Mouse (Mus musculus) adrenal gland, adult 8-10 months (tissue): ENCODE results near the gene Rasip1. TPM values are rescaled to one million over a fixed set of nuclear protein-coding genes. Genes with fewer than 3 reads are reported as not detected.

Experiments used
- DNase-seq: peaks from one replicate; pipeline ENCODE4 v3.0.0; 2022
- total RNA-seq, 4 experiments: library from RNA; stranded (reverse); gene quantifications; 2 replicates each; pipeline ENCODE4 v1.2.4; 2022

The Rasip1 gene
- total RNA-seq, 4 experiments from 2014 or later = 15.5 to 30.2 (median 21.4) TPM

GRCm38 (mm10) chr7:45686841-45687240 is 59.6 kb downstream of the Rasip1 start:
- DNase-seq = no peak

Other genes starting within 250 kb of the Rasip1 start
- 100 to 1,000 TPM; 232 to 563 (median 376) TPM for gene Snrnp70, start 231.7 kb upstream of the Rasip1 start, total RNA-seq
- gene Kcna7, start 221.8 kb upstream of the Rasip1 start, total RNA-seq = not detected
- under 1 TPM in 3 of 4 experiments, not detected in 1; 0.13 to 0.22 (median 0.20) TPM for gene Ntf5, start 213.8 kb upstream of the Rasip1 start, total RNA-seq
- not detected for gene Lhb, start 206.7 kb upstream of the Rasip1 start, total RNA-seq
- gene Gys1, start 192.6 kb upstream of the Rasip1 start, total RNA-seq = 10 to 100 TPM; 28.5 to 33.9 (median 29.8) TPM
- 10 to 100 TPM; 36.8 to 43.8 (median 38.8) TPM for gene Ruvbl2, start 189.4 kb upstream of the Rasip1 start, total RNA-seq
- gene Ftl1, start 167.6 kb upstream of the Rasip1 start, total RNA-seq = 1,000 to 10,000 TPM; 1,223 to 1,354 (median 1,306) TPM
- gene Bax, start 160.6 kb upstream of the Rasip1 start, total RNA-seq = 100 to 1,000 TPM in 1 of 4 experiments, 10 to 100 TPM in 3; 71.7 to 105 (median 89.1) TPM
- 1 to 10 TPM in 2 of 4 experiments, under 1 TPM in 2; 0.20 to 2.5 (median 0.94) TPM for gene Tulp2, start 145.6 kb upstream of the Rasip1 start, total RNA-seq
- 10 to 100 TPM; 38.9 to 41.2 (median 40.2) TPM for gene Gm45808, start 140.7 kb upstream of the Rasip1 start, total RNA-seq
- 10 to 100 TPM; 65.1 to 80.0 (median 69.2) TPM for gene Dhdh, start 138.7 kb upstream of the Rasip1 start, total RNA-seq
- gene Nucb1, start 117.1 kb upstream of the Rasip1 start, total RNA-seq = 100 to 1,000 TPM; 291 to 305 (median 294) TPM
- gene Ppp1r15a, start 101.2 kb upstream of the Rasip1 start, total RNA-seq = 10 to 100 TPM; 29.2 to 62.8 (median 45.0) TPM
- 1 to 10 TPM; 3.1 to 6.9 (median 4.3) TPM for gene Plekha4, start 101.2 kb upstream of the Rasip1 start, total RNA-seq
- 1 to 10 TPM in 2 of 4 experiments, under 1 TPM in 1, not detected in 1; 0.99 to 2.6 (median 2.1) TPM for gene Hsd17b14, start 72.6 kb upstream of the Rasip1 start, total RNA-seq
- 100 to 1,000 TPM; 191 to 306 (median 245) TPM for gene Bcat2, start 57.3 kb upstream of the Rasip1 start, total RNA-seq
- not detected for gene Fgf21, start 12.0 kb upstream of the Rasip1 start, total RNA-seq
- not detected for gene Fut1, start 10.2 kb upstream of the Rasip1 start, total RNA-seq
- under 1 TPM; 0.14 to 0.68 (median 0.38) TPM for gene Izumo1, start 5.7 kb upstream of the Rasip1 start, total RNA-seq
- gene Mamstr, start 12.5 kb downstream of the Rasip1 start, total RNA-seq = 10 to 100 TPM in 1 of 4 experiments, 1 to 10 TPM in 3; 2.4 to 14.9 (median 3.6) TPM
- gene Fut2, start 38.9 kb downstream of the Rasip1 start, total RNA-seq = under 1 TPM in 2 of 4 experiments, not detected in 2; 0.11 to 0.18 TPM
- under 1 TPM in 3 of 4 experiments, not detected in 1; 0.21 to 0.68 (median 0.32) TPM for gene Ntn5, start 56.5 kb downstream of the Rasip1 start, total RNA-seq
- under 1 TPM; 0.15 to 0.59 (median 0.30) TPM for gene Sec1, start 66.9 kb downstream of the Rasip1 start, total RNA-seq
- gene Car11, start 72.4 kb downstream of the Rasip1 start, total RNA-seq = 10 to 100 TPM; 11.5 to 28.2 (median 18.9) TPM
- gene Dbp, start 77.6 kb downstream of the Rasip1 start, total RNA-seq = 100 to 1,000 TPM; 254 to 411 (median 333) TPM
- 1,000 to 10,000 TPM; 1,011 to 1,224 (median 1,104) TPM for gene Rpl18, start 88.0 kb downstream of the Rasip1 start, total RNA-seq
- gene Sphk2, start 90.5 kb downstream of the Rasip1 start, total RNA-seq = 10 to 100 TPM; 36.9 to 40.2 (median 39.3) TPM
- gene Fam83e, start 93.7 kb downstream of the Rasip1 start, total RNA-seq = 1 to 10 TPM in 1 of 4 experiments, under 1 TPM in 3; 0.29 to 2.1 (median 0.66) TPM
- not detected for gene Spaca4, start 98.3 kb downstream of the Rasip1 start, total RNA-seq
- gene Lmtk3, start 156.2 kb downstream of the Rasip1 start, total RNA-seq = 10 to 100 TPM in 3 of 4 experiments, 1 to 10 TPM in 1; 8.9 to 24.9 (median 15.5) TPM
- 1 to 10 TPM in 2 of 4 experiments, under 1 TPM in 2; 0.52 to 4.5 (median 1.8) TPM for gene Sult2b1, start 157.2 kb downstream of the Rasip1 start, total RNA-seq
- gene Cyth2, start 187.1 kb downstream of the Rasip1 start, total RNA-seq = 100 to 1,000 TPM; 112 to 140 (median 122) TPM
- under 1 TPM; 0.17 to 0.65 (median 0.36) TPM for gene Kcnj14, start 197.3 kb downstream of the Rasip1 start, total RNA-seq
- 10 to 100 TPM; 24.8 to 31.5 (median 30.0) TPM for gene Grwd1, start 203.5 kb downstream of the Rasip1 start, total RNA-seq
- gene Kdelr1, start 245.3 kb downstream of the Rasip1 start, total RNA-seq = 100 to 1,000 TPM; 127 to 158 (median 151) TPM